Mouse (Mus musculus) small intestine, adult 2 months (tissue): ENCODE measurements around the gene Ndufs7.

ENCODE experiments used
- CTCF ChIP-seq: fragments of 200-500 bp; IDR thresholded peaks from 2 replicates; pipeline ENCODE4 v1.5.1; 2012; ENCODE audit warnings: low read depth, mild to moderate bottlenecking, control low read depth, inconsistent platforms, low read length, moderate library complexity, mixed read lengths; ENCODE audit not compliant: insufficient replicate concordance, insufficient read length; ENCODE audit errors: extremely low read depth
- POLR2A ChIP-seq: fragments of 200-500 bp; IDR thresholded peaks from 2 replicates; pipeline ENCODE4 v1.6.1; 2012; ENCODE audit warnings: low read depth, mild to moderate bottlenecking, control low read depth, inconsistent platforms, low read length, moderate library complexity

DNA sequence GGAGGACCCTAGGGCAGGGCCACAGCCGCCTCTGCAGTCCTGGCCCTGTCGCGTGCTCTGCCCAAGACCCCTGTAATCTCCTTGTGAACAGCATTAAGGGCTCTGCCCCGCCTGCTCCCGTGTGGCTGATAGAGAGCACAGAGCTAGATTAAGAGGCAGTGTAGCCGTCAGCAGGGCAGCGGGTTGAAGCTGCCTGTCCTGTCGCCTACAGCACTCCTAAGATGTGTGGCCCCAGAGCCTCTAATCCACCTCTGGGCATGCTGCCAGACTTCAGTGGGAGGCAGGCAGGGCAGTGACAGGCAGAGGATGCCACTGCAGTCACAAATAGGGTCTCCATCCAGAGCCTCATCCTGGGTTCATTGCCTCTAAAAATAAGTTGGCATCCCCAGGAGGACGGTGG is 6.8 kb upstream of the Ndufs7 start:
- TF ChIP-seq CTCF (no peak), POLR2A (no peak)
